Mouse (Mus musculus) C2C12 (cell line): ENCODE data around the gene Paqr3.

ENCODE experiments used
- CEBPB ChIP-seq: IDR thresholded peaks from one replicate; pipeline ENCODE4 v1.6.1; 2011; ENCODE audit warnings: low read depth, mild to moderate bottlenecking, control low read depth, moderate library complexity
- CTCF ChIP-seq: IDR thresholded peaks from one replicate; pipeline ENCODE4 v1.5.1; 2011; ENCODE audit not compliant: control insufficient read depth, insufficient read depth, insufficient read length
- FOSL1 ChIP-seq: IDR thresholded peaks from one replicate; pipeline ENCODE4 v1.8.0; 2011; ENCODE audit warnings: mild to moderate bottlenecking, low read length; ENCODE audit not compliant: poor library complexity, insufficient read depth, severe bottlenecking
- MAX ChIP-seq: IDR thresholded peaks from one replicate; pipeline ENCODE4 v1.6.1; 2011; ENCODE audit warnings: mild to moderate bottlenecking, control low read depth
- MYOG ChIP-seq: IDR thresholded peaks from one replicate; pipeline ENCODE4 v1.6.1; 2011; ENCODE audit not compliant: control insufficient read depth, insufficient read length; ENCODE audit errors: extremely low read depth
- USF1 ChIP-seq: IDR thresholded peaks from one replicate; pipeline ENCODE4 v1.6.1; 2011; ENCODE audit warnings: low read depth, mild to moderate bottlenecking, control low read depth, moderate library complexity

- no peak for TF ChIP-seq MAX
- no peak for TF ChIP-seq CTCF
- no peak for TF ChIP-seq USF1
- no peak for TF ChIP-seq CEBPB
- TF ChIP-seq FOSL1, result no peak
- no peak for TF ChIP-seq MYOG
These were observed 23.6 kb downstream of the Paqr3 start for GRCm38 (mm10) chr5:97087746-97088145.
